Mouse (Mus musculus) intestine, postnatal 0 days (tissue): ENCODE data around the gene Olfr1462. TPM values are rescaled to one million over a fixed set of nuclear protein-coding genes. Genes with fewer than 3 reads are reported as not detected.

Experiments
- ATAC-seq: fragments of 200-750 bp; cut with Nextera tagmentation; 2 replicates; pipeline ENCODE4 v1.8.0; 2017; ENCODE audit warnings: mild to moderate bottlenecking, moderate TSS enrichment, moderate library complexity
- H3K27ac ChIP-seq: fragments of 300-500 bp; sonication (generic); 2 replicates; pipeline ENCODE4 v1.5.1; 2014; ENCODE audit warnings: mild to moderate bottlenecking, low read depth, low read length, moderate library complexity
- H3K27me3 ChIP-seq: fragments of 300-500 bp; sonication (generic); replicated peaks from 2 replicates; pipeline ENCODE4 v1.6.1; 2014; ENCODE audit warnings: low read length, mixed read lengths; ENCODE audit not compliant: control insufficient read depth, insufficient read depth
- H3K36me3 ChIP-seq: fragments of 300-500 bp; sonication (generic); 2 replicates; pipeline ENCODE4 v1.6.1; 2014; ENCODE audit warnings: mild to moderate bottlenecking, moderate library complexity; ENCODE audit not compliant: control insufficient read depth, insufficient read depth
- H3K4me1 ChIP-seq: fragments of 300-500 bp; sonication (generic); replicated peaks from 2 replicates; pipeline ENCODE4 v1.6.1; 2014; ENCODE audit warnings: antibody characterized with exemption, low read length, mixed read lengths; ENCODE audit not compliant: control insufficient read depth, insufficient read depth
- H3K4me2 ChIP-seq: fragments of 300-500 bp; sonication (generic); replicated peaks from 2 replicates; pipeline ENCODE4 v1.6.1; 2014; ENCODE audit warnings: low read depth, mild to moderate bottlenecking, moderate library complexity
- H3K4me3 ChIP-seq: fragments of 300-500 bp; sonication (generic); 2 replicates; pipeline ENCODE4 v1.5.1; 2014; ENCODE audit warnings: low read depth, low read length
- H3K9ac ChIP-seq: fragments of 300-500 bp; sonication (generic); 2 replicates; pipeline ENCODE4 v1.6.1; 2014; ENCODE audit warnings: mild to moderate bottlenecking, low read depth, low read length
- H3K9me3 ChIP-seq: fragments of 300-500 bp; sonication (generic); 2 replicates; pipeline ENCODE4 v1.6.1; 2016; ENCODE audit warnings: mixed run types; ENCODE audit not compliant: control insufficient read depth
- CTCF ChIP-seq: sonication (generic); IDR thresholded peaks from 2 replicates; pipeline ENCODE4 v1.5.1; 2016; ENCODE audit warnings: low read depth, mild to moderate bottlenecking, control low read depth, antibody characterized with exemption, moderate library complexity
- WGBS: fragments of 180-500 bp; shearing (Covaris S2); extraction: QIAGEN DNeasy Blood & Tissue Kit; methylation state at CpG from one replicate; pipeline ENCODE4 v1.1.7; 2014; 5-methylcytosine and 5-hydroxymethylcytosine counted together
- polyA plus RNA-seq: library from polyadenylated mRNA; unstranded; fragments of >200 nt; fragmentation: Nextera tagmentation; extraction: Ambion mirVana; gene quantifications from 2 replicates; pipeline ENCODE4 v1.2.1, GENCODE M21; 2015

The Olfr1462 gene
- polyA plus RNA-seq: not detected in 2 replicates

DNA sequence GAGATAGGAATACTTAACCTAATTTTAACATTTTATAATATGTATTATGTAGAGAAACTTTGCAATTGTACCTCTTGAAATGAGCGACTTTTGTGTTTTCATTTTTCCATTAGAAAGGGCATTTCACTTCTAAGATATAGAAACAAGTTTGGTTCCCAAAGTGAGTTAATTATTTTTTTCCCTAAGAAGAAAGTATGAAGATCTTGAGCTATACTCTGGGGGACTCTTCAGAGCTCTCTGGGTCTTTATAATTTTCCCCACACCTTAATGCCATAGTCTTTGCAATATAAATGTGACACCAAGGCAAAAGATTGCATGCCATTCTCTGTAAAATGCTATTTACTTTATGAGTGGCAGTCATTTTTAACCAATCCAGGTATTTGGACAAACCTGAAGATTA lies at the start of gene Olfr1462:
TSS of gene Olfr1462 (plus strand) at position 301 of the 400 bp plus-strand sequence.
- no peaks in the 10 kb centered on the region for H3K27me3 ChIP-seq
- TF ChIP-seq CTCF: no peak
- H3K4me2 ChIP-seq: no peak within 1 kb of the TSS
- 78% methylated on average over 1 of the region's 1 CpGs for WGBS
- no peak within 1 kb of the TSS for H3K4me3 ChIP-seq
- no peak within 1 kb of the TSS for H3K9ac ChIP-seq
- no peaks in the 10 kb centered on the region for H3K36me3 ChIP-seq
- no peak within 1 kb of the TSS for H3K27ac ChIP-seq
- H3K4me1 ChIP-seq: no peaks in the 10 kb centered on the region
- ATAC-seq: no peak
- no peaks in the 10 kb centered on the region for H3K9me3 ChIP-seq

DNA sequence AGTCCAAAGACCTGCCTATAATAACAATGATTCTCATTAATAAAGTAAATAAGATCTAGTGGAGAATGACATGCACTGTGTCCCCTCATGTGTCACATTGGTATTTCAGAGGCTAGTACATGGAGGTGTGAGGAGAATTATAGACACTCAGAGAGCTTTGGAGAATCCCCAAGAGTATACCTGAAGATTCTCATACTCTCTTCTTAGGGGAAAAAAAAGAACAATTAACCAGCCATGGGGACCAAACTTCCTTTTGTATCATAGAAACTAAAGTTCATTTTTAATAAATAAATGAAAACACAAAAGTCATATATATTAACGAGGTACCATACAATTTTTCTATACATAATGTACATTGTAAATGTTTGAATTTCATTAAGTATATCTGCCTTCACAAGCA lies 36.1 kb upstream of the Olfr1462 start, which contains the start of gene Olfr1459:
TSS of gene Olfr1459 (minus strand) at position 101 of the 400 bp plus-strand sequence.
- Histone ChIP-seq H3K36me3 (no peaks in the 10 kb centered on the region), H3K4me2 (no peak within 1 kb of the TSS), H3K4me1 (no peaks in the 10 kb centered on the region), H3K9ac (no peak within 1 kb of the TSS), H3K4me3 (no peak within 1 kb of the TSS), H3K27me3 (no peaks in the 10 kb centered on the region), H3K27ac (no peak within 1 kb of the TSS), H3K9me3 (no peaks in the 10 kb centered on the region)
- no peak for TF ChIP-seq CTCF
- WGBS: 84% methylated on average over 1 of the region's 1 CpGs
- ATAC-seq: no peak

DNA sequence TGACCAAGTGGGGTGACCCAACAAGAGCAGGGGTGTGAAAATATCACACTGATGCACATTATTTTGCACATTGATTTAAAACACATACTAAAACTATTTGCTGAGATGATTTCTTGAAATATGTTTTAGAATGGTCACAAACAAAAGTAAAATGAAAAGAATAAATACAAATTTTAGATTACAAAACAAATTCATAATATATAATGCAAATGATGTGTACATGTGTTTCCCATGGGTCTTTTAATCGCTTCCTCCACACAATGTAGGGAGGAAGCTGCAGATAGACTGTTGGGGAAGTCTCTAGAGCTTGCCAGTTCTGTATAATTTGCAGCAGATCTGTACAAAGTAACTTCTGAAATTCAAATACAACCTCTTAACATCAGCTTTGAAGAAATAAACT lies 22.8 kb upstream of the Olfr1462 start, which contains the start of gene Olfr1461:
TSS of gene Olfr1461 (plus strand) at position 301 of the 400 bp plus-strand sequence.
- WGBS: 34% methylated on average over 1 of the region's 1 CpGs
- no peak within 1 kb of the TSS for H3K27ac ChIP-seq
- H3K4me2 ChIP-seq: no peak within 1 kb of the TSS
- no peaks in the 10 kb centered on the region for H3K27me3 ChIP-seq
- no peaks in the 10 kb centered on the region for H3K9me3 ChIP-seq
- no peaks in the 10 kb centered on the region for H3K4me1 ChIP-seq
- no peak within 1 kb of the TSS for H3K9ac ChIP-seq
- no peak for ATAC-seq
- no peaks in the 10 kb centered on the region for H3K36me3 ChIP-seq
- no peak for TF ChIP-seq CTCF
- no peak within 1 kb of the TSS for H3K4me3 ChIP-seq

DNA sequence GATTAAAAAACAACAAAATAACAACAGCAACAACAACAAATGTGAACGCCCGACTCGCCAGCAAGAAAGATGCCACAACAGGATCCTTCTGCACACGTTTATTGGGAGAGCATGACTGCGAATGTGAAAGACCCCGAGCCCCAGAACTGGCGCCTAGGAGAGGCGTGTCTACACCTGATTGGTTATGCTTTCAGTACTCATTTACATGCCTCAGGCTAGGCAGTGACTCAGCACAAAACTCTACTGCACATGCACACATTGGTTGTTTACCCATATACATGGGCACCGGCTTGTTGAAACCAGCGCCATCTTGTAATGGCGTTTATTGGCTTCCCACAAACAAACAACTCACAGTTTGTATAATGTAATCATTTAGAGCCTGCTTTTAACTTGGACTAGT lies 36.1 kb downstream of the Olfr1462 start:
- Histone ChIP-seq H3K27ac (no peak overlapping the region), H3K9ac (no peak overlapping the region), H3K27me3 (no peaks in the 10 kb centered on the region), H3K4me3 (no peak overlapping the region), H3K4me1 (no peaks in the 10 kb centered on the region), H3K36me3 (no peaks in the 10 kb centered on the region), H3K4me2 (no peak overlapping the region), H3K9me3 (peaks cover 3% of the 10 kb centered on the region; the same call in 1 of the 2 replicates)
- WGBS: 88% methylated on average over 11 of the region's 11 CpGs
- no peak for ATAC-seq
- TF ChIP-seq CTCF: no peak

GRCm38 (mm10) chr19:13231028-13231427 lies 45.5 kb downstream of the Olfr1462 start, which contains the start of gene Olfr1463:
Gene Olfr1463, plus strand, starts transcription at chr19:13231328.
- no peaks in the 10 kb centered on the region for H3K4me1 ChIP-seq
- no peak for TF ChIP-seq CTCF
- no peaks in the 10 kb centered on the region for H3K36me3 ChIP-seq
- no peak within 1 kb of the TSS for H3K4me2 ChIP-seq
- H3K27ac ChIP-seq: no peak within 1 kb of the TSS
- H3K4me3 ChIP-seq: no peak within 1 kb of the TSS
- H3K9ac ChIP-seq: no peak within 1 kb of the TSS
- no peaks in the 10 kb centered on the region for H3K27me3 ChIP-seq
- peaks cover 2% of the 10 kb centered on the region; the same call in 1 of the 2 replicates for H3K9me3 ChIP-seq
- ATAC-seq: no peak

Other genes starting within 250 kb of the Olfr1462 start
- gene Olfr1450, start 235.5 kb upstream of the Olfr1462 start, polyA plus RNA-seq: not detected in 2 replicates
- not detected in 2 replicates for gene Olfr1451, start 190.7 kb upstream of the Olfr1462 start, polyA plus RNA-seq
- gene Olfr1453, start 157.4 kb upstream of the Olfr1462 start, polyA plus RNA-seq: not detected in 2 replicates
- gene Olfr1454, start 125.1 kb upstream of the Olfr1462 start, polyA plus RNA-seq: not detected in 2 replicates
- gene Olfr1457, start 87.8 kb upstream of the Olfr1462 start, polyA plus RNA-seq: not detected in 2 replicates
- not detected in 2 replicates for gene Olfr1458, start 79.0 kb upstream of the Olfr1462 start, polyA plus RNA-seq
- not detected in 2 replicates for gene Olfr1459, start 36.2 kb upstream of the Olfr1462 start, polyA plus RNA-seq
- gene Olfr1461, start 22.7 kb upstream of the Olfr1462 start, polyA plus RNA-seq: not detected in 2 replicates
- not detected in 2 replicates for gene Olfr1463, start 45.6 kb downstream of the Olfr1462 start, polyA plus RNA-seq
- gene Olfr1465, start 129.8 kb downstream of the Olfr1462 start, polyA plus RNA-seq: not detected in 2 replicates
- not detected in 2 replicates for gene Olfr1466, start 153.1 kb downstream of the Olfr1462 start, polyA plus RNA-seq
- not detected in 2 replicates for gene Olfr1467, start 176.5 kb downstream of the Olfr1462 start, polyA plus RNA-seq
- not detected in 2 replicates for gene Olfr1469, start 222.1 kb downstream of the Olfr1462 start, polyA plus RNA-seq